Mouse (Mus musculus) small intestine, adult 2 months (tissue): ENCODE results near the gene Trim16. TPM values are rescaled to one million over a fixed set of nuclear protein-coding genes. Genes with fewer than 3 reads are reported as not detected.

ENCODE experiments used
- H3K27ac ChIP-seq: fragments of 200-500 bp; 2 replicates; pipeline ENCODE4 v1.5.1; 2012; ENCODE audit warnings: low read depth, low read length, control low read depth, inconsistent platforms; ENCODE audit not compliant: insufficient read depth
- H3K27me3 ChIP-seq: fragments of 200-500 bp; 2 replicates; pipeline ENCODE4 v1.6.1; 2012; ENCODE audit warnings: mild to moderate bottlenecking, moderate library complexity, low read length, inconsistent platforms; ENCODE audit not compliant: control insufficient read depth, insufficient read depth
- H3K36me3 ChIP-seq: fragments of 200-500 bp; 2 replicates; pipeline ENCODE4 v1.6.1; 2012; ENCODE audit warnings: mild to moderate bottlenecking, low read length, control low read depth, inconsistent platforms; ENCODE audit not compliant: control insufficient read depth, insufficient read depth
- H3K4me1 ChIP-seq: fragments of 200-500 bp; 2 replicates; pipeline ENCODE4 v1.6.1; 2012; ENCODE audit warnings: low read length, inconsistent platforms, mixed read lengths; ENCODE audit not compliant: control insufficient read depth, insufficient read depth, insufficient read length
- H3K4me3 ChIP-seq: fragments of 200-500 bp; 2 replicates; pipeline ENCODE4 v1.5.1; 2012; ENCODE audit warnings: low read depth, mild to moderate bottlenecking, control low read depth, inconsistent platforms, low read length, moderate library complexity
- CTCF ChIP-seq: fragments of 200-500 bp; IDR thresholded peaks from 2 replicates; pipeline ENCODE4 v1.5.1; 2012; ENCODE audit warnings: low read depth, mild to moderate bottlenecking, control low read depth, inconsistent platforms, low read length, moderate library complexity, mixed read lengths; ENCODE audit not compliant: insufficient replicate concordance, insufficient read length; ENCODE audit errors: extremely low read depth
- POLR2A ChIP-seq: fragments of 200-500 bp; IDR thresholded peaks from 2 replicates; pipeline ENCODE4 v1.6.1; 2012; ENCODE audit warnings: low read depth, mild to moderate bottlenecking, control low read depth, inconsistent platforms, low read length, moderate library complexity
- WGBS: fragments of 180-500 bp; shearing (Covaris S2); methylation state at CpG from one replicate; pipeline ENCODE4 v1.1.7; 2018; 5-methylcytosine and 5-hydroxymethylcytosine counted together
- polyA plus RNA-seq: library from polyadenylated mRNA; depleted of rRNA; stranded (reverse); fragments of >200 nt; gene quantifications from 2 replicates; pipeline ENCODE4 v1.2.3, GENCODE M21; 2012; rRNA removed

Gene Trim16
- polyA plus RNA-seq, 1 experiment: 10.9 TPM

DNA sequence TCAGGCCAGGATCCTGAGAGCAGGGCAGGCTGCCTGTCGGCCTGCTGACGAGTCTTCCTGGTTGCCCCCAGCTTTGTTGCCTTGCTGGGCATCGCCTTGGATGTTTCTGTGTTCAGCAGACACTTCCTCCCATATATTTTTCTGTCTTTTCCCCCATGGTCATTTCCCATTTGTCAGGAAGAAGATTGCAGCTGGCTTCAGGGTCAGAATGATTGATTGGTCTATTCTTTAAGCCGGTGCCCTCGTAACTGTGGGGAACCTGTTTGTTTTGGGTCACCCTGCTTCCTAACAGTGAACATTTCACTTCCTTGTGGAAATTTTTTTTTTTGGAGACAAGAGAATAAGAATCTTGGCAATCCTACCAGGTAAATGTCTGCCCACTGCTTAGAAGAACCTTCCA is 65.3 kb downstream of the Trim16 start:
- no peak overlapping the region for H3K4me3 ChIP-seq
- no peaks in the 10 kb centered on the region for H3K27me3 ChIP-seq
- WGBS: 78% methylated on average over 5 of the region's 5 CpGs
- peaks cover 48% of the 10 kb centered on the region for H3K36me3 ChIP-seq
- H3K4me1 ChIP-seq: no peaks in the 10 kb centered on the region
- TF ChIP-seq POLR2A: no peak
- TF ChIP-seq CTCF: no peak
- H3K27ac ChIP-seq: no peak overlapping the region

GRCm38 (mm10) chr11:62890796-62891195 is 70.8 kb downstream of the Trim16 start:
- no peak overlapping the region for H3K27ac ChIP-seq
- TF ChIP-seq POLR2A (no peak), CTCF (no peak)
- no peaks in the 10 kb centered on the region for H3K27me3 ChIP-seq
- peaks cover 59% of the 10 kb centered on the region for H3K36me3 ChIP-seq
- WGBS: 92% methylated on average over 4 of the region's 4 CpGs
- H3K4me3 ChIP-seq: no peak overlapping the region
- H3K4me1 ChIP-seq: no peaks in the 10 kb centered on the region

DNA sequence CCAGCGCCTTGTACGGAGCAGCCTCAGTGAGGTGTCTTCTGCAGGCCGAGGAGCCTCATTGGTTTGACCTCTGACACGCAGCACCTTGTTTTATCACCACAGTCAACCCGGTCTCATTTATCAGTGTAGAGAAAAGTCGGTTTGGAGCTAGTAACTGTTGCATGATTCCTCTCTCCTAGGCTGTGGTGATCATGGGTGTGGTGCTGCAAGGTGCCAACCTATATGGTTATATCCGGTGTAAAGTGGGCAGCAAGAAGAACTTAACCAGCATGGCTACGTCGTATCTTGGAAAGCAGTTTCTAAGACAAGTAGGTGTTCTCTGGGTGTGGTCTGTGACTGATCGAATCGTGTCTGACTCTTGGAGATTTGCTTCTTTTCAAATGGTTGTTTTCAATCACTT is 71.7 kb downstream of the Trim16 start:
- Histone ChIP-seq H3K4me3 (no peak overlapping the region), H3K4me1 (no peaks in the 10 kb centered on the region), H3K36me3 (peaks cover 53% of the 10 kb centered on the region), H3K27ac (no peak overlapping the region), H3K27me3 (no peaks in the 10 kb centered on the region)
- WGBS: 89% methylated on average over 11 of the region's 11 CpGs
- no peak for TF ChIP-seq CTCF

Other genes starting within 250 kb of the Trim16 start
- 4.0 and 4.7 TPM in 2 replicates for gene Trpv2, start 245.7 kb upstream of the Trim16 start, polyA plus RNA-seq
- 40.6 and 109 TPM in 2 replicates for gene Lrrc75a, start 171.7 kb upstream of the Trim16 start, polyA plus RNA-seq
- gene Mmgt2, start 171.6 kb upstream of the Trim16 start, polyA plus RNA-seq: 20.0 and 26.4 TPM in 2 replicates
- 0.28 and 0.39 TPM in 2 replicates for gene Zfp287, start 88.3 kb upstream of the Trim16 start, polyA plus RNA-seq
- not detected in 2 replicates for gene Gm10428, start 67.1 kb upstream of the Trim16 start, polyA plus RNA-seq
- 0.04 and 0.14 TPM in 2 replicates for gene Zfp286, start 30.8 kb upstream of the Trim16 start, polyA plus RNA-seq
- gene Fbxw10, start 26.8 kb downstream of the Trim16 start, polyA plus RNA-seq: 0.06 and 0.37 TPM in 2 replicates
- 3.3 and 5.5 TPM in 2 replicates for gene Tvp23b, start 59.2 kb downstream of the Trim16 start, polyA plus RNA-seq
- not detected in 2 replicates for gene Cdrt4, start 131.0 kb downstream of the Trim16 start, polyA plus RNA-seq
- gene Tekt3, start 241.4 kb downstream of the Trim16 start, polyA plus RNA-seq: not detected in 2 replicates